8 mouse cellular contexts compared by ENCODE assay signal in the genomic region with DNA sequence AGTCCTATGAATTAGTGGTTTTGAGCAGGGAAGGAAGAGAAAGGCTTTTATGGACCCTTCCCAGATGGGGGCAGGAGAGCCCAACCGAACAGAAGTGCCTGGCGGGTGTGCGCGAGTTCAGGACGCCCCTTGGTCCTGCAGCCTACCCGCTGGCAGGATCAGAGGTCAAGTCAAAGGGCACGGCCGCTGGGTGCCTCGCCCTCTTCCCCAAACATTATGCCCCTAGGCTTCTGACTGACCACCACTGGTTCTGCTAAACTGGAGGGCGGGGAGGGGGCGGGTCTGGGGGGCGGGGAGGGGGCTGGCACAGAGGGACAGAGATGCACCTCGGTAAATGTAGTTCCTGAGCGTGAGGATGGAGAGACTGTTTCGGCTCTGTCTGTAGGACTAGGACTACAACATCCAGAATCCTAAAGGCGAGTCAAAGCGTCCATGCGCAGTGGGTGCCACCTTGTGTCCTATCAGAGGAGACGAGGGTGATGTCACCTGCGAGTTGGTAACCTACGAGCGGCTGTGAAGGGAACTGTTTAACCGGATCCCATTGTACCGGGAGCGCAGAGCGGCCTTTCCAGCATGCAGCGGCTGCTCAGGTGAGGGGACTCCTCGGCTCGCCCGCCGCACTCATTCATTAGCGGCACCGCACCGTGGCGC. TPM values are rescaled to one million over a fixed set of nuclear protein-coding genes. Genes with fewer than 3 reads are reported as not detected.
DNase-seq lines count a peak whose midpoint lies in the region; ATAC-seq lines count a peak whose summit lies in the region.

Daam1 (plus strand) TSS at position 472 of the 651 bp plus-strand sequence.

- H3K9ac ChIP-seq in intestine, embryonic 14.5 days (ENCODE audit: low read length): peak within 1 kb of the TSS; percentile 86

- H3K4me2 ChIP-seq in intestine, embryonic 14.5 days (ENCODE audit: low read length): peak within 1 kb of the TSS; percentile 68

- peaks cover 20% of the 10 kb centered on the region for H3K4me1 ChIP-seq in intestine, embryonic 14.5 days (replicated peaks; ENCODE audit: control insufficient read depth, insufficient read depth, low read length)

- H3K9me3 ChIP-seq in intestine, embryonic 14.5 days (ENCODE audit: control insufficient read depth, low read length): no peaks in the 10 kb centered on the region

- WGBS in intestine, embryonic 14.5 days: 0% methylated on average over 35 of the region's 35 CpGs

- intact Hi-C loops in left cerebral cortex, postnatal 14 days (cut with DNase I): loop anchor here (5.0 kb wide), 5 partner anchors 87 to 217 kb away; no protein-coding TSS in a partner anchor

- peak; percentile 85 to 86 for DNase-seq in adrenal gland, adult 18-20 months (ENCODE audit: low spot score in 2 of 2)
- peak; percentile 97 for DNase-seq in embryo, embryonic 11 days
- peak; percentile 94 for DNase-seq in gastrocnemius, postnatal 25 days
- DNase-seq in intestine, embryonic 14.5 days (ENCODE audit: low spot score): peak; percentile 89
- DNase-seq in left cerebral cortex, postnatal 14 days (ENCODE audit: low spot score in 2 of 2): peak; percentile 96 to 99
- DNase-seq in mesoderm, embryonic 11.5 days (ENCODE audit: low read depth, low spot score): peak; percentile 98
- peak; percentile 94 to 98 for DNase-seq in right cerebral cortex, postnatal 36 days (ENCODE audit: low spot score in 2 of 2)
- DNase-seq in yolk sac, embryonic 10.5 days (ENCODE audit: low spot score): peak; percentile 96

- peak within 1 kb of the TSS; percentile 92 for H3K27ac ChIP-seq in intestine, embryonic 14.5 days (ENCODE audit: low read depth)

- ATAC-seq in intestine, embryonic 14.5 days (replicated peaks; ENCODE audit: low FRiP score, low TSS enrichment, low read depth): peak; percentile 99

- no peaks in the 10 kb centered on the region for H3K36me3 ChIP-seq in intestine, embryonic 14.5 days (ENCODE audit: control insufficient read depth, insufficient read depth, low read length)

- H3K4me3 ChIP-seq in intestine, embryonic 14.5 days (ENCODE audit: low read depth, low read length): peak within 1 kb of the TSS; percentile 94

- no peaks in the 10 kb centered on the region for H3K27me3 ChIP-seq in intestine, embryonic 14.5 days (replicated peaks; ENCODE audit: control insufficient read depth, insufficient read depth, low read length)

RNA-seq across cellular contexts. Expression of gene Daam1, which starts in this region (rescaled TPM):
- 10 to 100 TPM; 18.8 to 21.2 TPM for total RNA-seq in adrenal gland, adult 18-20 months (2021)
- 10 to 100 TPM; 10.4 to 13.8 TPM for total RNA-seq in gastrocnemius, postnatal 25 days (2021)
- polyA plus RNA-seq in intestine, embryonic 14.5 days (2014; fragmentation: Nextera tagmentation; extraction: Ambion mirVana): 15.6 and 16.1 TPM in 2 replicates
- 10 to 100 TPM; 65.9 to 67.3 TPM for total RNA-seq in left cerebral cortex, postnatal 14 days (2021)

Comparison
In these comparisons a context has a peak if more than half of its experiments do, and no peak if none do; other contexts are left out.
1. Peak in every context shown above with its lines: DNase-seq, ATAC-seq, H3K4me3 ChIP-seq and H3K27ac ChIP-seq.